Mouse (Mus musculus): Measurements from ENCODE around the gene Pigs.

DNA sequence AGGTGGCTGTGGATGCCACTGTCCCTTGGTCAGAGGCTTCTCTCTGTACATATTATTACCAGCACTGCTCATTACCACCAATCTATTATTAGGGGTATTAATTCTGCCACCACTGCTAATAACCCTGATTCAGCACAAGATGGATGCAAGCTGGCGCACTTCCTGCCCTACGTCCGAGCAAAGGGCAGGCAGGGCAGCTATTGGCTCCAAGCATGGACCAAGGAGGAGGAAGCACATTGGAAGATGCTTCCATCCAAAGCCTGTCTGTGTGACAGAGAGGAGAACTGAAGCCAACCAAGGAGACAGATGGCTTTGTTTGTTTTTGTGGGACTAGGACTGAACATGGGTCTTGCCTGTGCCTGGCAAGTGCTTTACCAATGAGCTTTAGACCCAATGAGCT is 52.8 kb downstream of the Pigs start:
- TF ChIP-seq CTCF (conservative IDR thresholded peaks at IDR 0.05; ENCODE audit: low read length) = no peak
- no peak for TF ChIP-seq NANOG (IDR thresholded peaks at IDR 0.05; ENCODE audit: borderline replicate concordance, low read length)

Data from E14TG2a.4 (cell line).